Mouse (Mus musculus) frontal cortex, postnatal 10 days (tissue): ENCODE results near the gene Olfr1248.
"Not testable (repeated sequence)": the region's sequence is repeated elsewhere in the genome, so short reads cannot be mapped to it uniquely, and the experiment has no call there.

Experiments
- DNase-seq, 2 experiments: peaks; one replicate each; pipeline ENCODE4 v3.0.0; 2022; ENCODE audit warnings: low spot score in 2 of 2, mixed read lengths in 1 of 2

Olfr1248 gene

DNA sequence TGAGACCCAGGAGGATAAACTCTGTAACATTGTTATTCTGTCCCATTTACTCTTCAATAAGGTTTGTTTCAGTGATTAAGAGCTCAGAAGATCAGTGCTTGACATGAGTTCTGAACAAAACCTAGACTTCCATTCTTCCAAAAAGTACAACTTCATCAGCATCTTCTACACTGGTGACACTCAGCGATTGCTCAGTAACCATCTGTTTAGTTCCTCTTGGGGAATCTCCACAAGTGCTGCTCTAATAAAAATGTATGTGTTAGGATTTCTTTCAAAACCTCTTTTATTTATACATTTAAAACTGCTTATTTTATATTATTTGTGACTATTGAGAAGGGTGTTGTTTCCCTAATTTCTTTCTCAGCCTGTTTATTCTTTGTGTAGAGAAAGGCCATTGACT, at the start of gene Olfr1248:
TSS of gene Olfr1248 (minus strand) at position 101 of the 400 bp plus-strand sequence.
- not testable (repeated sequence) for DNase-seq

DNA sequence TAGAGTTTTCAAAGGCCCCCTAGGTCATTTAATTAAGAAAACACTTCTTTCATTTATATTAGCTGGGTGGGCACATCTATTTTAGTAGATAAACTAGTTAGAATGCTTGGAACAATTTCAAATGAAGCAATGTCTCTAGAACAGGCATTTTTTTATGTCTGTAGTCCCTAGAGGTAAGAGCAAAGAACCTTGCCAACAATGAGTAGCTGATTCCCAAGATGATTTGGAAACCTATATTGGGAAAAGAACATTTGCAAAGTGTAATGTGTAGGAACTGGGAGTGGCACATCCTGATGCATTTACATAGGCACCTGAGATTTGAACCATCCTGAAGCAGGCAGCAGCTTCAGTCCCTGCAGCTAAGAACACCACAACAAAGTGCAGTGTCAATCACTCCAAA, 43.3 kb upstream of the Olfr1248 start, which contains the start of gene Olfr1250:
TSS of gene Olfr1250 (minus strand) at position 101 of the 400 bp plus-strand sequence.
- no peak for DNase-seq

DNA sequence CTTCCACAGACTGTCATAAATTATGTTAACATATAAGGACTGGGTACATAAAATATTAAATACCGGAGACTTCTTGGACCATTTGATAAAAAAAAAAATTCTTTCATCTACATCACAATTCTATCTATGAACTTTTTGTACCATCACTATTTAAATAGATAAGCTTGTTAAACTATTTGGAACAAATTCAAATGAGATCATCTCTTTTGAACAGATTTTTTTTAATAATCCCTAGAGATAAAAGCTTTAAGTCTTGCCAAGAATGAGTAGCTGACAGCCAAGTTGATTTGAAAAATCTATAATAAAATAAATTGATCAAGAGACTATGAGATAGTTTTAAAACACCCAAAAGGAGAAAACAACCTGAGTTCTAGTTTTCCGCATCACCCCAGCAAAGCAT, 16.8 kb upstream of the Olfr1248 start, which contains the start of gene Olfr1249:
TSS of gene Olfr1249 (minus strand) at position 101 of the 400 bp plus-strand sequence.
- DNase-seq = no peak

DNA sequence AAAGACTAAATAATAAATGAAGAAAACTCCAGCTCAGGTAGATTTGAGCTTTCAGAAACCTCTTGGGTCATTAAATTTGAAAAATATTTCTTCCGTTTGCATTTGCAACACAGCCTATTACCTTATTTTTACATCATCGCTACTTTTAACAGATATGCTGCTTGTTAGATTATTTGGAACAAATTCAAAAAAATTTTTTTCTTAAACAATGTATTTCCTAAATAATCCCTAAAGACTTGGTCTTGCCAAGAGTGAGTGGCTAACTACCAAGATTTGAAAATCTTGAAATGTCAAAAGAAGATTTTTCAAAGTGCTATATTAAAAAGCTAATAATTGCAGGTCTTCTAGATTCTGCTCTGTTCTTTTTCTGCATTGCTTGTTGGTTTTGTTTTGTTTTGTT, 4.0 kb downstream of the Olfr1248 start, which contains the start of gene Olfr1247:
TSS of gene Olfr1247 (minus strand) at position 101 of the 400 bp plus-strand sequence.
- no peak for DNase-seq

DNA sequence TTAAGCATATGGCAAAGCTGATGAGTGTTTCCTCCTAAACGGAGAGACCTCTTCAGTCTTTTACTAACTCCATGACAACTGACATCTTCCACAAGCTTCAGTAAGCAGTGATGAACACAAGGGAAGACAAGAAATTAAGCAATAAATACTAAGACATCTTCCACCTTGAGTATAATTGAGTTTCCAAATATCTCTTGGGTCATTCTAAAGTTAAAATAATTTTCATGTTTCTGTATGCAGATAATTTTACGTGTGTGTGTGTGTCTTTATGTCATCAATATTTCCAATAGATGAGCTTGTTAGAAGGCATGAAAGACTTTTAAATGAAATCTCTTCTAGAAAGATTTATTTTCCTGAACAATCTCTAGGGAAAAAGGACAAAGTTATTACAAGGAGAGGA, 25.0 kb downstream of the Olfr1248 start, which contains the start of gene Olfr1246:
TSS of gene Olfr1246 (minus strand) at position 101 of the 400 bp plus-strand sequence.
- no peak for DNase-seq

DNA sequence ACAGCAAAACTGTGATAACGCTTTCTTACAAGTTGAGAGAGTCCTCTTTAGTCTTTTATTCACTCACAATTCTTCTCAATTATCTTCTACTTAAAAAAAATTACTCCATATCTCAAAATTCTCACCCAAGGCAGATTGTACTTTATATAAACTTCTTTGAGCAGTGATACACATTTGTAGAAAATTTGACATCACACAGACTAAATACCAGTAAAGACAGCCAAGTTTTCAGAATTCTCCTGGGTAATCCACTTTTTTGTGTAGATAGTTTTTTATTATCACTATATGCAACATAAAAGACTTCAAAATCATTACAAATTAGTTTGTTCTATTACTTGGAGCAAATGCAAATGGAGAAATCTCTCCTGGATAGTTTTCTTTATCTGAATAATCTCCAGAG, 39.7 kb downstream of the Olfr1248 start, which contains the start of gene Olfr1245:
TSS of gene Olfr1245 (minus strand) at position 101 of the 400 bp plus-strand sequence.
- no peak for DNase-seq
